Mouse (Mus musculus) midbrain, embryonic 11.5 days (tissue): ENCODE measurements around the gene Casz1. TPM values are rescaled to one million over a fixed set of nuclear protein-coding genes. Genes with fewer than 3 reads are reported as not detected.

ENCODE experiments used
- ATAC-seq: fragments of 200-750 bp; cut with Nextera tagmentation; 2 replicates; pipeline ENCODE4 v1.8.0; 2017; ENCODE audit warnings: moderate TSS enrichment, moderate library complexity; ENCODE audit not compliant: low FRiP score
- DNase-seq: peaks from one replicate; pipeline ENCODE4 v3.0.0; 2015; ENCODE audit warnings: low spot score; ENCODE audit errors: missing footprints
- H3K27ac ChIP-seq: fragments of 300-500 bp; sonication (generic); 2 replicates; pipeline ENCODE4 v1.5.1; 2014; ENCODE audit warnings: low read depth, low read length
- H3K27me3 ChIP-seq: fragments of 300-500 bp; sonication (generic); 2 replicates; pipeline ENCODE4 v1.6.1; 2014; ENCODE audit warnings: mild to moderate bottlenecking, low read length, moderate library complexity, mixed read lengths; ENCODE audit not compliant: control insufficient read depth, insufficient read depth
- H3K36me3 ChIP-seq: fragments of 300-500 bp; sonication (generic); 2 replicates; pipeline ENCODE4 v1.6.1; 2014; ENCODE audit warnings: mild to moderate bottlenecking, low read length, moderate library complexity, mixed read lengths; ENCODE audit not compliant: control insufficient read depth, insufficient read depth
- H3K4me1 ChIP-seq: fragments of 300-500 bp; sonication (generic); 2 replicates; pipeline ENCODE4 v1.6.1; 2014; ENCODE audit warnings: low read length; ENCODE audit not compliant: control insufficient read depth, insufficient read depth
- H3K4me2 ChIP-seq: fragments of 300-500 bp; sonication (generic); 2 replicates; pipeline ENCODE4 v1.6.1; 2014; ENCODE audit warnings: mild to moderate bottlenecking, moderate library complexity
- H3K4me3 ChIP-seq: fragments of 300-500 bp; sonication (generic); 2 replicates; pipeline ENCODE4 v1.5.1; 2014; ENCODE audit warnings: low read depth, low read length
- H3K9ac ChIP-seq: fragments of 300-500 bp; sonication (generic); 2 replicates; pipeline ENCODE4 v1.6.1; 2014; ENCODE audit warnings: low read length
- H3K9me3 ChIP-seq: fragments of 300-500 bp; sonication (generic); 2 replicates; pipeline ENCODE4 v1.6.1; 2016; ENCODE audit warnings: low read length; ENCODE audit not compliant: control insufficient read depth
- WGBS: fragments of 180-500 bp; shearing (Covaris S2); extraction: QIAGEN DNeasy Blood & Tissue Kit; methylation state at CpG from one replicate; pipeline ENCODE4 v1.1.7; 2014; 5-methylcytosine and 5-hydroxymethylcytosine counted together
- polyA plus RNA-seq: library from polyadenylated mRNA; unstranded; fragments of >200 nt; fragmentation: Nextera tagmentation; extraction: Ambion mirVana; gene quantifications from 2 replicates; pipeline ENCODE4 v1.2.1, GENCODE M21; 2014

The Casz1 gene
- polyA plus RNA-seq, 1 experiment from 2014 or later, result 1.6 TPM

- Histone ChIP-seq H3K27me3 (peaks cover 85% of the 10 kb centered on the region), H3K4me2 (peak overlapping the region; percentile 97), H3K9me3 (no peaks in the 10 kb centered on the region), H3K27ac (no peak overlapping the region), H3K36me3 (no peaks in the 10 kb centered on the region), H3K4me1 (peaks cover 8% of the 10 kb centered on the region), H3K9ac (no peak overlapping the region; the same call in 1 of the 2 replicates), H3K4me3 (peak overlapping the region; percentile 57)
- DNase-seq (no peak), ATAC-seq (no peak; the same call in 1 of the 2 replicates)
- 17% methylated on average over 1 of the region's 1 CpGs for WGBS
Observed at GRCm38 (mm10) chr4:148899927-148900294, 95.7 kb downstream of the Casz1 start.

- peak; percentile 98 for DNase-seq
- WGBS, result under 1% methylated on average over 95 of the region's 123 CpGs
- Histone ChIP-seq H3K27ac (no peak overlapping the region), H3K27me3 (peaks cover 85% of the 10 kb centered on the region), H3K4me1 (peaks cover 8% of the 10 kb centered on the region), H3K4me3 (peak overlapping the region; percentile 57), H3K4me2 (peak overlapping the region; percentile 97), H3K9me3 (no peaks in the 10 kb centered on the region), H3K36me3 (no peaks in the 10 kb centered on the region), H3K9ac (peak overlapping the region; percentile 51)
- ATAC-seq, result peak; percentile 84
Observed at GRCm38 (mm10) chr4:148900295-148901211, 96.3 kb downstream of the Casz1 start.

GRCm38 (mm10) chr4:148901275-148902052 is 97.2 kb downstream of the Casz1 start:
- peak overlapping the region; percentile 57 for H3K4me3 ChIP-seq
- H3K9ac ChIP-seq, result peak overlapping the region; percentile 47; the same call in 1 of the 2 replicates
- H3K4me1 ChIP-seq, result peaks cover 8% of the 10 kb centered on the region
- H3K4me2 ChIP-seq, result peak overlapping the region; percentile 97
- peaks cover 84% of the 10 kb centered on the region for H3K27me3 ChIP-seq
- no peaks in the 10 kb centered on the region for H3K9me3 ChIP-seq
- peak; percentile 31 for ATAC-seq
- WGBS, result under 1% methylated on average over 64 of the region's 64 CpGs
- peak; percentile 95 for DNase-seq
- H3K36me3 ChIP-seq, result no peaks in the 10 kb centered on the region
- H3K27ac ChIP-seq, result no peak overlapping the region

GRCm38 (mm10) chr4:148902919-148903727 is 98.9 kb downstream of the Casz1 start:
- WGBS, result 33% methylated on average over 8 of the region's 8 CpGs
- DNase-seq (peak; percentile 92), ATAC-seq (no peak)
- Histone ChIP-seq H3K4me3 (no peak overlapping the region), H3K9ac (no peak overlapping the region), H3K36me3 (no peaks in the 10 kb centered on the region), H3K4me2 (no peak overlapping the region), H3K4me1 (peaks cover 8% of the 10 kb centered on the region), H3K27ac (no peak overlapping the region), H3K9me3 (no peaks in the 10 kb centered on the region), H3K27me3 (peaks cover 77% of the 10 kb centered on the region)

- H3K27ac ChIP-seq, result no peak overlapping the region
Observed at GRCm38 (mm10) chr4:148905295-148905694, 101.1 kb downstream of the Casz1 start.

GRCm38 (mm10) chr4:148906806-148907205 is 102.6 kb downstream of the Casz1 start:
- Histone ChIP-seq H3K36me3 (no peaks in the 10 kb centered on the region), H3K9ac (no peak overlapping the region), H3K4me1 (peaks cover 4% of the 10 kb centered on the region), H3K27me3 (peaks cover 49% of the 10 kb centered on the region), H3K4me2 (no peak overlapping the region), H3K9me3 (no peaks in the 10 kb centered on the region), H3K4me3 (no peak overlapping the region), H3K27ac (no peak overlapping the region)
- WGBS, result 95% methylated on average over 10 of the region's 10 CpGs
- no peak for DNase-seq
- no peak for ATAC-seq

More at GRCm38 (mm10) chr4:148905295-148905694, 101.1 kb downstream of the Casz1 start:
- H3K4me1 ChIP-seq, result peaks cover 8% of the 10 kb centered on the region
- 91% methylated on average over 7 of the region's 7 CpGs for WGBS
- H3K36me3 ChIP-seq, result no peaks in the 10 kb centered on the region
- no peak overlapping the region for H3K4me2 ChIP-seq
- no peak overlapping the region for H3K4me3 ChIP-seq
- no peak overlapping the region for H3K9ac ChIP-seq
- no peaks in the 10 kb centered on the region for H3K9me3 ChIP-seq
- DNase-seq, result no peak
- H3K27me3 ChIP-seq, result peaks cover 55% of the 10 kb centered on the region
- ATAC-seq, result no peak

GRCm38 (mm10) chr4:148908214-148908681 is 104.0 kb downstream of the Casz1 start:
- Histone ChIP-seq H3K27me3 (peaks cover 41% of the 10 kb centered on the region), H3K27ac (no peak overlapping the region), H3K9me3 (no peaks in the 10 kb centered on the region), H3K4me1 (peaks cover 7% of the 10 kb centered on the region), H3K9ac (no peak overlapping the region), H3K4me3 (no peak overlapping the region), H3K4me2 (no peak overlapping the region), H3K36me3 (no peaks in the 10 kb centered on the region)
- DNase-seq (no peak), ATAC-seq (no peak)
- 62% methylated on average over 11 of the region's 11 CpGs for WGBS

- Histone ChIP-seq H3K4me3 (no peak overlapping the region), H3K36me3 (no peaks in the 10 kb centered on the region), H3K27me3 (peaks cover 38% of the 10 kb centered on the region), H3K4me2 (no peak overlapping the region), H3K9me3 (no peaks in the 10 kb centered on the region), H3K9ac (no peak overlapping the region), H3K4me1 (peaks cover 7% of the 10 kb centered on the region), H3K27ac (no peak overlapping the region)
- DNase-seq (no peak), ATAC-seq (no peak)
- WGBS, result 86% methylated on average over 15 of the region's 15 CpGs
Observed at GRCm38 (mm10) chr4:148908760-148909510, 104.7 kb downstream of the Casz1 start.
